Mouse (Mus musculus) testis, adult 2 months (tissue): ENCODE results near the gene Ndnf.

Experiments used
- CTCF ChIP-seq: fragments of 200-500 bp; IDR thresholded peaks from 2 replicates; pipeline ENCODE4 v1.5.1; 2012; ENCODE audit warnings: low read depth, mild to moderate bottlenecking, inconsistent platforms, low read length, moderate library complexity; ENCODE audit not compliant: control insufficient read depth, insufficient read depth, insufficient replicate concordance
- POLR2A ChIP-seq: fragments of 200-500 bp; IDR thresholded peaks from 2 replicates; pipeline ENCODE4 v1.6.1; 2012; ENCODE audit warnings: low read depth, mild to moderate bottlenecking, inconsistent platforms, low read length, moderate library complexity; ENCODE audit not compliant: control insufficient read depth

- no peak for TF ChIP-seq CTCF
- no peak for TF ChIP-seq POLR2A
Measured at GRCm38 (mm10) chr6:65739442-65739841, 68.1 kb downstream of the Ndnf start.
